Mouse (Mus musculus): Measurements from ENCODE around the gene Rabepk.
"Not testable (repeated sequence)": the region's sequence is repeated elsewhere in the genome, so short reads cannot be mapped to it uniquely, and the experiment has no call there.

The Rabepk gene

GRCm38 (mm10) chr2:34764801-34765200 is 34.9 kb downstream of the Rabepk start:
- DNase-seq (ENCODE audit: low read depth, low spot score): no peak

GRCm38 (mm10) chr2:34762872-34763271 is 36.8 kb downstream of the Rabepk start:
- no peak for DNase-seq (ENCODE audit: low read depth, low spot score)

- no peak for DNase-seq (ENCODE audit: low read depth, low spot score)
These were observed 37.5 kb downstream of the Rabepk start for GRCm38 (mm10) chr2:34762174-34762573.

GRCm38 (mm10) chr2:34761272-34761671 is 38.4 kb downstream of the Rabepk start:
- DNase-seq (ENCODE audit: low read depth, low spot score): not testable (repeated sequence)

- DNase-seq (ENCODE audit: low read depth, low spot score): no peak
These were observed 42.4 kb downstream of the Rabepk start for GRCm38 (mm10) chr2:34757341-34757740.

GRCm38 (mm10) chr2:34754551-34755358 is 45.0 kb downstream of the Rabepk start, which contains the start of gene Gapvd1:
Gene Gapvd1 (minus strand): TSS chr2:34755232.
- DNase-seq (ENCODE audit: low read depth, low spot score): no peak

- no peak for DNase-seq (ENCODE audit: low read depth, low spot score)
These were observed 45.7 kb downstream of the Rabepk start for GRCm38 (mm10) chr2:34753811-34754550.

GRCm38 (mm10) chr2:34750245-34750644 is 49.5 kb downstream of the Rabepk start:
- no peak for DNase-seq (ENCODE audit: low read depth, low spot score)

- no peak for DNase-seq (ENCODE audit: low read depth, low spot score)
These were observed 51.2 kb downstream of the Rabepk start for GRCm38 (mm10) chr2:34748479-34748878.

- DNase-seq (ENCODE audit: low read depth, low spot score): no peak
These were observed 54.0 kb downstream of the Rabepk start for GRCm38 (mm10) chr2:34745673-34746072.

- no peak for DNase-seq (ENCODE audit: low read depth, low spot score)
These were observed 55.2 kb downstream of the Rabepk start for GRCm38 (mm10) chr2:34744476-34744875.

- DNase-seq (ENCODE audit: low read depth, low spot score): no peak
These were observed 57.0 kb downstream of the Rabepk start for GRCm38 (mm10) chr2:34742675-34743074.

GRCm38 (mm10) chr2:34741390-34742159 is 58.1 kb downstream of the Rabepk start:
- no peak for DNase-seq (ENCODE audit: low read depth, low spot score)

- no peak for DNase-seq (ENCODE audit: low read depth, low spot score)
These were observed 59.9 kb downstream of the Rabepk start for GRCm38 (mm10) chr2:34739684-34740391.

GRCm38 (mm10) chr2:34737911-34738310 is 61.8 kb downstream of the Rabepk start:
- DNase-seq (ENCODE audit: low read depth, low spot score): no peak

GRCm38 (mm10) chr2:34736626-34737025 is 63.1 kb downstream of the Rabepk start:
- DNase-seq (ENCODE audit: low read depth, low spot score): no peak
